In the genomic region with DNA sequence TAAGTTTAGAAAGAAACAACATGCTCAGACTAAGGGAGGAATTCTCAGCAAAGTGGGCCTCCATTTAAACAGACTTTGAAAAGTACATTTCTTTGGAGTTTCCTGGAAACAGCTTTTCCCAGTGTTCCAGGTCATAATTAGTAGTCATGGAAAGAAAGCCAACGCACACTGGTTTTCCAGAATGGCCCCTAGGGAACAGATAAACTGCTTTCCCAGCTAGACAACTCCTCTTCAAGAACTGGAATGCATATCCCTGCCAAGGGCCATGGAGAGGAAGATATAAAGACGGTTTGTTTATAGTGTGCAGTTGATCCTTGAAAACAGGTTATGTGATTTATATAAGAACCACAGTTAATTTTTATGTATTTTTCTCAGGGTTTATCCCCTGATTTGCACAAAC, we compare ENCODE assay signal across 12 mouse cellular contexts.
DNase-seq lines count a peak whose midpoint lies in the region; ATAC-seq lines count a peak whose summit lies in the region.
"Had no signal": no experiment of that assay in that cellular context is flagged by ENCODE, and none has a peak within 500 bp of the region (broad histone marks: within the 10 kb centered on the region; RNA-seq: fewer than 3 reads in every experiment).

No protein-coding gene starts in this region.

- no peaks in the 10 kb centered on the region for H3K9me3 ChIP-seq in hindbrain, embryonic 16.5 days (ENCODE audit: control insufficient read depth, low read length)
- no peaks in the 10 kb centered on the region for H3K9me3 ChIP-seq in hindbrain, embryonic 10.5 days
- H3K9me3 ChIP-seq: forebrain, embryonic 15.5 days; liver, embryonic 12.5 days had no signal

- H3K4me2 ChIP-seq in hindbrain, embryonic 16.5 days (ENCODE audit: low read length), result no peak overlapping the region
- H3K4me2 ChIP-seq: forebrain, embryonic 15.5 days; liver, embryonic 12.5 days had no signal

- WGBS in hindbrain, embryonic 16.5 days, result 57% methylated on average over 2 of the region's 2 CpGs
- 72% methylated on average over 2 of the region's 2 CpGs for WGBS in hindbrain, embryonic 10.5 days

- H3K27ac ChIP-seq in hindbrain, embryonic 16.5 days (ENCODE audit: low read depth, low read length), result no peak overlapping the region
- no peak overlapping the region for H3K27ac ChIP-seq in hindbrain, embryonic 10.5 days
- H3K27ac ChIP-seq: forebrain, embryonic 15.5 days; liver, embryonic 12.5 days had no signal

- no peak overlapping the region for H3K9ac ChIP-seq in hindbrain, embryonic 16.5 days (ENCODE audit: low read depth, low read length)
- H3K9ac ChIP-seq: forebrain, embryonic 15.5 days; liver, embryonic 12.5 days had no signal

- 0 out of 2 replicates have a peak, but pooled peaks have one; percentile 42 for ATAC-seq in hindbrain, embryonic 16.5 days
- ATAC-seq: forebrain, embryonic 15.5 days; liver, embryonic 12.5 days had no signal

- H3K4me1 ChIP-seq in hindbrain, embryonic 16.5 days (ENCODE audit: control insufficient read depth, insufficient read depth, low read depth, low read length), result no peaks in the 10 kb centered on the region
- H3K4me1 ChIP-seq in hindbrain, embryonic 10.5 days (replicated peaks), result no peaks in the 10 kb centered on the region
- H3K4me1 ChIP-seq: forebrain, embryonic 15.5 days; liver, embryonic 12.5 days had no signal

- no peaks in the 10 kb centered on the region for H3K36me3 ChIP-seq in hindbrain, embryonic 16.5 days (ENCODE audit: control insufficient read depth, insufficient read depth, low read length)
- no peaks in the 10 kb centered on the region for H3K36me3 ChIP-seq in hindbrain, embryonic 10.5 days
- H3K36me3 ChIP-seq: forebrain, embryonic 15.5 days; liver, embryonic 12.5 days had no signal

- DNase-seq in hindbrain, embryonic 10.5 days (ENCODE audit: low spot score), result no peak
- DNase-seq in lung, postnatal 36 days, result peak; percentile 4
- no peak for DNase-seq in lung, postnatal 4 days
- DNase-seq in gastrocnemius, postnatal 25 days, result peak; percentile 42
- DNase-seq in kidney, postnatal 10 days, result peak; percentile 11
- DNase-seq in frontal cortex, postnatal 25 days (ENCODE audit: low spot score in 2 of 2), result no peak
- DNase-seq: adrenal gland, postnatal 25 days; cerebellum, adult 8-10 months had no signal

- H3K4me3 ChIP-seq in hindbrain, embryonic 16.5 days (ENCODE audit: low read length), result no peak overlapping the region
- H3K4me3 ChIP-seq in hindbrain, embryonic 10.5 days, result no peak overlapping the region
- H3K4me3 ChIP-seq: forebrain, embryonic 15.5 days; liver, embryonic 12.5 days had no signal

- no peaks in the 10 kb centered on the region for H3K27me3 ChIP-seq in hindbrain, embryonic 16.5 days (replicated peaks; ENCODE audit: control insufficient read depth, insufficient read depth, low read length)
- no peaks in the 10 kb centered on the region for H3K27me3 ChIP-seq in hindbrain, embryonic 10.5 days (ENCODE audit: insufficient read depth, poor library complexity, severe bottlenecking)
- H3K27me3 ChIP-seq: CH12.LX; forebrain, embryonic 15.5 days; liver, embryonic 12.5 days had no signal

Comparison
In these comparisons a context has a peak if more than half of its experiments do, and no peak if none do; other contexts are left out.
1. DNase-seq: peak in lung, postnatal 36 days (single experiment), gastrocnemius, postnatal 25 days (single experiment) and kidney, postnatal 10 days (single experiment); none in hindbrain, embryonic 10.5 days (single experiment), lung, postnatal 4 days (0 of 2) and frontal cortex, postnatal 25 days (0 of 2).